Mouse (Mus musculus): ENCODE results near the gene Fzr1. TPM values are rescaled to one million over a fixed set of nuclear protein-coding genes. Genes with fewer than 3 reads are reported as not detected.

Gene Fzr1
- 130 and 138 TPM in 2 replicates for polyA plus RNA-seq (2012; rRNA removed)

GRCm38 (mm10) chr10:81377793-81378552 lies at the start of gene Fzr1:
Fzr1 (minus strand) TSS chr10:81378516.

GRCm38 (mm10) chr10:81392781-81393185 lies 14.5 kb upstream of the Fzr1 start, which contains the start of gene Smim24:
Smim24 (plus strand) TSS chr10:81393051.

GRCm38 (mm10) chr10:81388505-81389055 lies 10.3 kb upstream of the Fzr1 start, which contains the start of gene Gm48552:
Gm48552 (plus strand) TSS chr10:81389005.

GRCm38 (mm10) chr10:81383802-81384604 lies 5.7 kb upstream of the Fzr1 start, which contains the start of the genes Dohh and Gm48551:
Dohh (plus strand) TSS chr10:81384428.
Gm48551 (plus strand) TSS chr10:81384466.

GRCm38 (mm10) chr10:81365672-81366476 lies 12.4 kb downstream of the Fzr1 start, which contains the start of gene 4930404N11Rik:
4930404N11Rik (minus strand) TSS chr10:81365816.

GRCm38 (mm10) chr10:81356991-81357844 lies 21.1 kb downstream of the Fzr1 start, which contains the start of gene Mfsd12:
Mfsd12 (plus strand) TSS chr10:81357491.

GRCm38 (mm10) chr10:81350351-81351063 lies 27.8 kb downstream of the Fzr1 start, which contains the start of gene Hmg20b:
Hmg20b (minus strand) TSS chr10:81350480.

GRCm38 (mm10) chr10:81342686-81343505 lies 35.4 kb downstream of the Fzr1 start, which contains the start of gene Gipc3:
Gipc3 (minus strand) TSS chr10:81343266.

GRCm38 (mm10) chr10:81328386-81328785 lies 49.9 kb downstream of the Fzr1 start, which contains the start of gene Tbxa2r:
Tbxa2r (plus strand) TSS chr10:81328731.

GRCm38 (mm10) chr10:81320550-81321347 lies 57.6 kb downstream of the Fzr1 start, which contains the start of gene Cactin:
Cactin (plus strand) TSS chr10:81321103.

Other genes starting within 250 kb of the Fzr1 start
- 10.6 and 12.4 TPM in 2 replicates for gene Zbtb7a, start 243.3 kb downstream of the Fzr1 start, polyA plus RNA-seq (2012; rRNA removed)
- gene Pias4, start 210.6 kb downstream of the Fzr1 start, polyA plus RNA-seq (2012; rRNA removed), result 41.9 and 42.9 TPM in 2 replicates
- gene Eef2, start 201.9 kb downstream of the Fzr1 start, polyA plus RNA-seq (2012; rRNA removed), result 1,386 and 1,461 TPM in 2 replicates
- gene Dapk3, start 195.5 kb downstream of the Fzr1 start, polyA plus RNA-seq (2012; rRNA removed), result 78.9 and 87.7 TPM in 2 replicates
- not detected in 2 replicates for gene 4930442H23Rik, start 194.7 kb downstream of the Fzr1 start, polyA plus RNA-seq (2012; rRNA removed)
- 0.14 and 0.18 TPM in 2 replicates for gene Nmrk2, start 176.5 kb downstream of the Fzr1 start, polyA plus RNA-seq (2012; rRNA removed)
- gene Atcay, start 147.7 kb downstream of the Fzr1 start, polyA plus RNA-seq (2012; rRNA removed), result 103 and 115 TPM in 2 replicates
- 56.2 and 61.9 TPM in 2 replicates for gene Zfr2, start 145.4 kb downstream of the Fzr1 start, polyA plus RNA-seq (2012; rRNA removed)
- 27.4 and 30.6 TPM in 2 replicates for gene Matk, start 125.6 kb downstream of the Fzr1 start, polyA plus RNA-seq (2012; rRNA removed)
- 88.3 and 93.2 TPM in 2 replicates for gene Mrpl54, start 111.6 kb downstream of the Fzr1 start, polyA plus RNA-seq (2012; rRNA removed)
- gene Apba3, start 111.6 kb downstream of the Fzr1 start, polyA plus RNA-seq (2012; rRNA removed), result 42.9 and 51.3 TPM in 2 replicates
- 4.5 and 4.8 TPM in 2 replicates for gene Tjp3, start 86.9 kb downstream of the Fzr1 start, polyA plus RNA-seq (2012; rRNA removed)
- 190 and 197 TPM in 2 replicates for gene Pip5k1c, start 85.6 kb downstream of the Fzr1 start, polyA plus RNA-seq (2012; rRNA removed)
- 43.9 and 45.0 TPM in 2 replicates for gene Cactin, start 57.4 kb downstream of the Fzr1 start, polyA plus RNA-seq (2012; rRNA removed)
- 3.5 and 4.3 TPM in 2 replicates for gene Tbxa2r, start 49.8 kb downstream of the Fzr1 start, polyA plus RNA-seq (2012; rRNA removed)
- 0.04 and 0.13 TPM in 2 replicates for gene Gipc3, start 35.2 kb downstream of the Fzr1 start, polyA plus RNA-seq (2012; rRNA removed)
- gene Hmg20b, start 28.0 kb downstream of the Fzr1 start, polyA plus RNA-seq (2012; rRNA removed), result 68.8 and 75.6 TPM in 2 replicates
- 10.2 and 11.7 TPM in 2 replicates for gene Mfsd12, start 21.0 kb downstream of the Fzr1 start, polyA plus RNA-seq (2012; rRNA removed)
- gene 4930404N11Rik, start 12.7 kb downstream of the Fzr1 start, polyA plus RNA-seq (2012; rRNA removed), result 0.14 and 0.44 TPM in 2 replicates
- gene Dohh, start 5.9 kb upstream of the Fzr1 start, polyA plus RNA-seq (2012; rRNA removed), result 65.9 and 67.3 TPM in 2 replicates
- 6.7 and 7.1 TPM in 2 replicates for gene Gm48551, start 6.0 kb upstream of the Fzr1 start, polyA plus RNA-seq (2012; rRNA removed)
- 8.2 and 10.2 TPM in 2 replicates for gene Gm48552, start 10.5 kb upstream of the Fzr1 start, polyA plus RNA-seq (2012; rRNA removed)
- gene Smim24, start 14.5 kb upstream of the Fzr1 start, polyA plus RNA-seq (2012; rRNA removed), result 3.1 and 3.9 TPM in 2 replicates
- 11.0 and 17.7 TPM in 2 replicates for gene Nfic, start 77.1 kb upstream of the Fzr1 start, polyA plus RNA-seq (2012; rRNA removed)
- 286 and 299 TPM in 2 replicates for gene Celf5, start 104.2 kb upstream of the Fzr1 start, polyA plus RNA-seq (2012; rRNA removed)
- 145 and 155 TPM in 2 replicates for gene Ncln, start 117.9 kb upstream of the Fzr1 start, polyA plus RNA-seq (2012; rRNA removed)
- gene S1pr4, start 121.6 kb upstream of the Fzr1 start, polyA plus RNA-seq (2012; rRNA removed), result 0.34 and 0.43 TPM in 2 replicates
- 0.84 and 1.1 TPM in 2 replicates for gene Gna15, start 145.7 kb upstream of the Fzr1 start, polyA plus RNA-seq (2012; rRNA removed)
- 94.4 and 98.2 TPM in 2 replicates for gene Gna11, start 166.7 kb upstream of the Fzr1 start, polyA plus RNA-seq (2012; rRNA removed)
- 534 and 542 TPM in 2 replicates for gene Aes, start 181.0 kb upstream of the Fzr1 start, polyA plus RNA-seq (2012; rRNA removed)
- 102 and 134 TPM in 2 replicates for gene Tle2, start 196.0 kb upstream of the Fzr1 start, polyA plus RNA-seq (2012; rRNA removed)
- gene Tle6, start 222.6 kb upstream of the Fzr1 start, polyA plus RNA-seq (2012; rRNA removed), result 5.5 and 10.4 TPM in 2 replicates
- gene BC025920, start 227.8 kb upstream of the Fzr1 start, polyA plus RNA-seq (2012; rRNA removed), result 5.9 and 7.4 TPM in 2 replicates
- gene Sirt6, start 249.3 kb upstream of the Fzr1 start, polyA plus RNA-seq (2012; rRNA removed), result 76.7 and 79.5 TPM in 2 replicates